Mouse (Mus musculus) urinary bladder, postnatal 10 days (tissue): ENCODE measurements around the gene Nek7.

Experiments used
- DNase-seq: peaks from one replicate; pipeline ENCODE4 v3.0.0; 2022; ENCODE audit warnings: low spot score

The Nek7 gene

DNA sequence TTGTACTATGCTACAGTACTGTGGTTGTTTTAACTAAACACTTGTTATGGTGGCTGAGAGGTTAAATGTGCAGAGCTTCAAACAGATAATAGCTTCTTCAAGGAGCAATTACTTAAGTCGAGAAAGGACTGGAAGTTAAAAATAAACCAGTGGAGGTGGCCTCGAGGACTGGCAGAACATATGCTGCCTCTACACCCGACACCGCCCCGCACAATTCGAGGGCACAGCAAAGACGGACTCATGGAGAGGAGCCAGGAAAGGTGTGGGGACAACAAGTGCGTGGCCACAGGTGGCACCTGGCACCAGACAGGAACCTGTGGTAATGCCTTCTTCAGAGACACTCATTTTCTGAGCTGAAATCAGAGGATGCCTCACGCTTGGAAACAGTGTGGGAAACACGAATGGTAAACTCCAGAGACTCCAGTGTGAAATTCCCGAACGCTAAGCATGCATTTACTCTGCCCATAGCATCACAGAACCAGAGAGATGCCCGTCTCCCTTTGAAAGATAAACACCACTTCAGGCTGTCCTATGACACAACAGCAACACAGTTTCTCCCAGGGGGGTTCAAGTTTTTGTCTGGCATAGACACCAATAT lies 112.4 kb downstream of the Nek7 start:
- DNase-seq = no peak

DNA sequence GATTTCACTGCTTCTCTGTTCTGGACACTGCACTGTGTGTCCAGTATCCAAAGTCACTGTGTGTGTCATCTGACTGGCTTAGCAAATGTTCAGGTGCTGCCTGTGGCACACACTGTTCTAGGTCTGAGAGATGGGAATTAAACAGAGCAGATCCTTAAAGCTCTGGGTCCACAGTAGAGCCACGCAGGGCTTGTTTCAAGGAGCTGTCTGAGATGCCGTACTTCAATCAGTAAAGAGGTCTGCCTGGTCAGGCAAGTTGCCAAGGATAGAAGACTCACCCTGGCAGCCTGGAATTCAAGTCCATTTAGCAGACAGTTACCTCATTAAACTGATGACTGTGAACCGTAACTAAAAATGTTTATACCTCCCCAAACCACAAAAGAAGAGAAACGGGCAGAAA lies 112.9 kb downstream of the Nek7 start:
- DNase-seq = no peak

DNA sequence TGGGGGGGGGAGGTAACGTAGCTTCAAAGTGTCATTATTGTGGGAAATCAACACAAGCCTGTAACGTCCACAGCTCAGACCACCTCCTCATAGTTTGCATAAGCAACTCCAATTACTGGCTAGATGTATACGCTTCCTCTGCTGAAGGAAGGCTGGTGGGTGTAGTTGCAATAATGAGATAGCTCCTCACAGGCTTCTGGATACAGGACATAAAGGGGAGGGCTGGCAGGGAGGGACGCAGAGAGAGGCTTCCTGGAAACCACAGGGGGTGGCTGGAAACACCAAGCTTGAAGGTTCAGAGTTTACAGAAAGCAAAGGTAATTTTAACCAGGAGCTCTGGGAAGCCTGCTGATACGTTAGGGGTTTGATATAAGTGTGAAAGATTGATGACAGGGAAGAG lies 115.7 kb downstream of the Nek7 start:
- no peak for DNase-seq

DNA sequence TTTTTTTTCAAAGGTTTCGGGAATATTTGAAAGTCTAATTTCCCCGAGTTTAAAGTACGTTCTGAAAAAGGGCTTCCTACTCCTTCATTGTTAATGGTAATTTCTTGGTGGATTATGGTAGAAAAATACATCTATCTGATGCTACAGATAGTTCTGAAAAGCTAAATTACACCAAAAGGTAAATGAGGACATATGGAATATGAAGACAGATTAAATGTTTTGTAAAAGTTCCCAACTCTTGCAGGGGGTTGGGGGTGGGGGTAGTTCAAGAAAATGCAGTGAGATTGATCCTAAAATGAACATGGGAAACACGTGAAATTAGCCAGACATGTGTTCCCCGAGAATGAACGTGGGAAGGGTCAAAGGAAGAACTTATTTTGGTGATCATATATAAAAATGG lies 119.2 kb downstream of the Nek7 start:
- DNase-seq = no peak

DNA sequence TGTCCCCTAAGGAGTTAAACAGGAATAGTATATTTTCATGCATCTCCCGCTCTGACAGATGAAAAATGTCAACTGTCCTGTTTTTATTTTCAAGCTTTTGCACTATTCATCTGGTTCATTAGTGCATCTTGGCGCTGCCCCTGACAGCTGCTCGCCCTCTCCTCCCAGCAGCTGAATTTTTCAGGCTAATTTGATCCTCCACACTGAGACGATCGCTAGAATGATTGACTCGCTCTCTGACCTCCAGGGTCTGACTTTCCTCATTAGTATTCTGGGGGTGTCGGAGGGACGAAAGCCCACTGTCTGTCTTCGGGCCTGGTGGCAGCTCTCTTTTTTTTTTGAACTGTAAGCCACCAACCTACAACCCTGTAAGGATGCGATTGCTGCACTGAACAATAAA lies 119.8 kb downstream of the Nek7 start:
- no peak for DNase-seq

DNA sequence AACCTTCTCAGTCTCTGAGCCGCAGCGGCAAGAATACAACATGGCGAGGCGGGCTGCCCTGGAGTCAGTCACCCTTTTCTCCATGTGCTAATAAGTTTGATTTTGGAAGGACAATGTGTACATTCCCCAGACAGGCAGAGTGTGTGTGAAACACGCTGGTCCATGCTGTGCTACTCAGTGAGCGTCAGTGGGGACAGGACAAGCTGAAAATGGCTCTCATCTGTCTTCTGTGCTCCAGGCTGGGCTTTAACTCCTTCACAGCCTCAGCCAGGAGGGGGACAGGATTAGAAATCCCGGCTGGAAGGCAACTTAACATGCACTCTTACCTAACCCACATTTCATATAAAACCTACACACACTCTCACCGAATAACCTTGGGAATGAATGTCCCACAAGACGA lies 120.5 kb downstream of the Nek7 start:
- no peak for DNase-seq

DNA sequence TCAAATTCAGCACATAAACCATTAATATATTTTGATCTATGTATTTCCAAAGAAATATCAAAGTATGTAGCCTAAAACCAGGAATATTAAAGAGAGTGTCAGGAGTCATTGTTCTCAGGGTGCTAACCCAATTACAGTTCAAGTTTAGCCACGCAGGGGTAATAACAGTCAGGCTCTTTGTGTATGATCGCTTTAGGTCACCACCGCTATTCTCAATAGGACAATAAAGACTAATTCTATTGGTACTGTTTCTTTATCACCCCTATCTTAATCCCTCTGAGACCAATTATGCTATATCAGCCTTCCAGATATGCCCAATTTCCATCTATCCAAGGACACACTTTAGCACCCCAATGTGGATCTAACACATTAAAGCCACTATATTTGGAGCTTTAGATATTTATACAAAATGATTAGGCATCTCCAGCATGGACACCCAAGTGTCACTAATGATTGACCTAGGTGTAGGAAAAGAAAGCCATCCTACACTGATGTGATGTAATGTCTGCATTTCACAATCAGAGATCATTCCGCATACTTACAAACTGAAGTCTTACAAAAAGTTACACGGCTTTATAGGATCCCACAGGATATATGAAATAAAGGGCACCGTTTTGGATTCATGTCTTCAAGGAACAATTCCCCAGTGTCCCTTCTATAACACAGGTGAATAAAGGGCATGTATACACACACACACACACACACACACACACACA lies 128.4 kb downstream of the Nek7 start:
- no peak for DNase-seq

DNA sequence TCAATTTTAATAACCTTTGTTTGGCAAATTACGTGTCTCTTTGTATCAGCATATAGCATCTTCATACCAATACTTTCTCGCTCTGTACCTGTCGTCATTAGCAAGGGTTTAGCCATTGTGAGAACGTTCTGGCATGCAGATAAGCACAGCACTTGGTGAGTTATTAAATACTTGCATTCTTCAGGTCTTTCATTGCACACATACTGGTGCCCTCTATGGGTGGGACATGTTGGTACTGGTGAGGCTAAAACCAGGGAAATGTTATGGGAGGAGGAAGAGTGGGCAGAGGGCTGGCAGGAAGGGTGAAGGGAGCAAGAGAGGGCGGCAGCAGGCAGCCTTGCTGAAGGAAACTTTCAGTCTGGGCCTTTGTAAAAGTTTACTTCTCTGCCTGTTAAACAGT lies 132.4 kb downstream of the Nek7 start:
- DNase-seq = no peak

DNA sequence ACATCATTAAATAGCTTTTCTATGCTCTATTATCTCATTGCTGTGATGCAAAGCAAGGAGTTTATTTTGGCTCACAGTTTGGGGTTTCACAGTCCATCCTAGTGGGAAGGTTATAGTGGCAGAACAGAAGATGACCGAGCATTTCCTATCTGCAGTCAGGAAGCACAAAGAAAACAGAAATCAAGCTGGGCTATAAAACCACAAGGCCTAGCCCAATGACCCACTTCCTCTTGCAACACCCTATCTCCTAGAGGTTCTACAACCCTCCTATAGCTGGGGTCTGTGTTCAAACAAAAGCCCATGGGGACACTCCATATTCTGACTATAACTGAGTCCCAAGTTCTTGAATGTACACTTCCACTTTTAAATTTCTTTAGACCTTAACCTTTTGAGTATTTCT lies 139.2 kb downstream of the Nek7 start:
- no peak for DNase-seq

DNA sequence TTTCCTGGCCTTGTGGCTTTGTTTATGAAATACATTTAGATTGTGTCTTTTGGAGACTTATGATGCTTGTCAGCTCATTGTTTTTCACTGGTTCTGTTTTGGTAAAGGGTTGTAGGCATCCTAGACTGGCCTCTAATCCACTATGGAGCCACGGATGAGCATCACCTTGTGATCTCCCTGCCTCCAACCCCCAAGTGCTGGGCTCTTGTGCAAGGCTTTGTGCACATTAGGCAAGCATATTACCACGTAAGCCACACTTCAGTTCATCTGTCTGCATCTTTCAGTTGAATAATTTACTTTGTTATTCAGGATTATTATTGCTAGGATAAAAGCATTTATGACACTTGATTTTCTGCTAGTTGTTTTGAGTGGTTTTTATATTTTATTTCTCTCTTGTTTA lies 154.6 kb downstream of the Nek7 start:
- no peak for DNase-seq

DNA sequence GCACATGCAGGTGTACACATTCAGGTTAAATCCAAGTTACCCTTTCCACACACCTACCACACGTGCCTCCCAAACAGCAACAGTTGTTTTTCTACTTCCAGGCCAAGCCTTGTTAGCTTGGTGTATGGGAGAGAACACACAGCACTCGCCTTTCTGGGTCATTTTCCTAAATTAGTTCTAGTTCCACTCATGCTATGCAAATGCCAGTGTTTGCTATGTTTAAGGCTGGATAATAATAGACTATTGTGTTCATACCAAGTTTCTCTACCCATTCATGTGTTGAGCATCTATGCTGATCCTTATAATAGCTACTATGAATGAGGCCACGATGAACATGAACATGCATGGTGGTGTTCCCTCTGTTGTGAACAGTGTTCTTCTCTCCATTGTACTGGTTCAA lies 158.5 kb downstream of the Nek7 start:
- DNase-seq = no peak

DNA sequence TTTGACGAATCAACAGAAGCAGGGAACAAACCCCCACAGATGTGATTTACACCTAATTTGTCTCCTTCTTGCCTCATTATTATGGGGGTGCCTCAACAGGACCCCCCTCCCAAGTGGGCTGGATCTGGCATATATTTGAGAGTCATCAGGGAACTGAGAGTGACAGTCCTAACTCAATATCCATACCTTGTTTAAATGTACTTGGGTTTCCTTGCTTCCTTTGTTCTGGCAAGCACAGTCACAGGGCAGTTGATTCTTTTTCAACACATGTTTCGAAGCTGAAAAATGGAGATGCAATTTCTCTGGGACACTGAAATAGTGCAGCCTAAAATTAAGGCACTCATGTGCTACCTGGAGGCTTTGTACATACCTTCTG lies 170.5 kb downstream of the Nek7 start:
- no peak for DNase-seq

DNA sequence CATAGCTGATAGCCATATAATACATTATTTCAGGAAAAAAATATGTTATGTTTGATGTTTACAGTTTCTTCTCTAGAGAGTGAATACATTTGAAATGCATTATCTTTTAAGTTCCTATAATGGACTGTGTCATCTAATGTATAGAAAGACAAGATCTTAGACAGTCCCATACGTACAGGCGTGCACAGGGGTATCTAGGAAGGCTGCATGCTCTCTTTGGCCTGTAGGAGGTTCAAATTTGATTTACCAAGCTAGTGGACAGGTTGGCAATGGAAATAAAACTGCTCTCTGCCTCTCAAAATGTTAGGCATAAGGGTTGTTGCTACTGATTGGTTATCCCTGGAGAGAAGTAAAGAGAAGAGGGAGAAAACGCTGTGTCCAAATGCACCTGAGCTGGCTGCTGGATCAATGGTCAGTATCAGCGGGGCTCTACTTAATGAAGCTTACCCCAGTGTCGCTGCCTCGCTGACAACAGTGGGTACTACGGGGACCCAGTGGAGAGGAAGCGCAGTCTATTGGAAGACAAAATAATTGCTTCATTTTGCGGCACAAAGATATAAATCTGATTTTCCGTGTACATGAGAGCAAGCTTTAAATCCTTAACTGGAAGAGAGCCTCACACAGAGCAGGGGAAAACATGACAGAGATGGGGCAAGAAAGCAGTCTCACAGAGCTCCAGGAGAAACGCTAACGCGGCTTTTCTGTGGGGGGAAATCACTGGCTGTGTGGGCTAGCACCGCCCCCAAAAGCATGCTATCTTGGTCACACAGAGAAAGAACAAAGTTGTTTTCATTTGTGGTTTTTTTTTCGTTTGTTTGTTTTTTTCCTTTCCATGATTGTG lies 171.1 kb downstream of the Nek7 start:
- DNase-seq = no peak

DNA sequence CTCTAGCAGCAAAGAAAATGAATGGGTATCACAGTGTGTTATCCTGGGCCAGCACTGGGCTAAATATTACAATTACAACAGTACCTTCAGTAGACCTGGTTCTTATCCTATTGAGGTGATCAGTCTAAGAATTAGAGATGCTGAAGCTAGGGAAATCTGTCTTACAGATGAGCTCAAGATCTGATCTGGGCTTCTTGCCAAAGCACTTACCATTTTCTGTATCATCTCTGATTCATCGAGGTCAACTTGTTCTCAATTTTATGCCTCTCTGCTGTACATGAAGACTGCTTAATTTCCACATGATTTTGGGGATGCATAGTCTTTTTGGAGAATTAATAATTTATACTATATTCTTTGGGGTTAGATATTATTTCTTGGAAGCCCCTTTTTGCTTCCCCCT lies 173.1 kb downstream of the Nek7 start:
- no peak for DNase-seq
